Comparison of ENCODE assay signal across 8 mouse cellular contexts in genomic region chr11:120643601-120643987, GRCm38 (mm10). TPM values are rescaled to one million over a fixed set of nuclear protein-coding genes. Genes with fewer than 3 reads are reported as not detected.
DNase-seq lines count a peak whose midpoint lies in the region; ATAC-seq lines count a peak whose summit lies in the region.

TSS of gene Pycr1 (minus strand) at chr11:120643769.

- peak; percentile 96 for DNase-seq in ZHBTc4 (ENCODE audit: low read depth, low spot score)
- DNase-seq in gastrocnemius, adult 8-10 months (ENCODE audit: low spot score in 2 of 2), result peak; percentile 91
- peak; percentile 95 for DNase-seq in induced T-regulatory cell, adult 2 months (ENCODE audit: low read depth)
- peak; percentile 82 to 95 for DNase-seq in left cerebral cortex, adult 9 months (ENCODE audit: low spot score in 2 of 2)
- DNase-seq in right cerebral cortex, postnatal 14 days, result peak; percentile 91
- DNase-seq in urinary bladder, postnatal 36 days (ENCODE audit: low spot score in 2 of 2), result peak; percentile 91 to 93

- peak; percentile 96 for ATAC-seq in common myeloid progenitor, adult 5-6 weeks (replicated peaks; ENCODE audit: low read depth, poor library complexity, severe bottlenecking)
- ATAC-seq in megakaryocyte progenitor cell, adult 5-6 weeks (replicated peaks; ENCODE audit: poor library complexity), result peak; percentile 96

RNA-seq across cellular contexts. Expression of gene Pycr1, which starts in this region (rescaled TPM):
- 9.9 and 11.7 TPM in 2 replicates for total RNA-seq in common myeloid progenitor, adult 5-6 weeks (2017)
- total RNA-seq in gastrocnemius, adult 8-10 months (2022), result 1 to 10 TPM; 3.7 to 5.3 (median 4.8) TPM
- 9.8 and 10.3 TPM in 2 replicates for total RNA-seq in megakaryocyte progenitor cell, adult 5-6 weeks (2015)
- total RNA-seq in megakaryocyte progenitor cell, adult 5-6 weeks (2017), result 5.1 and 6.2 TPM in 2 replicates

Comparison
In these comparisons a context has a peak if more than half of its experiments do, and no peak if none do; other contexts are left out.
1. Peak in every context shown above with its lines: DNase-seq and ATAC-seq.